Mouse (Mus musculus) olfactory bulb, adult 2 months (tissue): ENCODE results near the gene Xylt1. TPM values are rescaled to one million over a fixed set of nuclear protein-coding genes. Genes with fewer than 3 reads are reported as not detected.

ENCODE experiments used
- H3K27ac ChIP-seq: fragments of 200-500 bp; 2 replicates; pipeline ENCODE4 v1.5.1; 2012; ENCODE audit warnings: low read depth, low read length; ENCODE audit not compliant: insufficient read depth
- H3K4me1 ChIP-seq: fragments of 200-500 bp; 2 replicates; pipeline ENCODE4 v1.6.1; 2012; ENCODE audit warnings: low read length; ENCODE audit not compliant: control insufficient read depth, insufficient read depth
- H3K4me3 ChIP-seq: fragments of 200-500 bp; 2 replicates; pipeline ENCODE4 v1.5.1; 2012; ENCODE audit warnings: mild to moderate bottlenecking, low read depth, low read length, moderate library complexity; ENCODE audit not compliant: insufficient read depth
- CTCF ChIP-seq: fragments of 200-500 bp; IDR thresholded peaks from 2 replicates; pipeline ENCODE4 v1.5.1; 2012; ENCODE audit warnings: low read depth, mild to moderate bottlenecking, low read length, moderate library complexity; ENCODE audit not compliant: insufficient read depth
- POLR2A ChIP-seq: fragments of 200-500 bp; IDR thresholded peaks from 2 replicates; pipeline ENCODE4 v1.6.1; 2012; ENCODE audit warnings: mild to moderate bottlenecking, low read depth, low read length, moderate library complexity; ENCODE audit not compliant: insufficient read depth
- WGBS: fragments of 180-500 bp; shearing (Covaris S2); methylation state at CpG from one replicate; pipeline ENCODE4 v1.1.7; 2018; 5-methylcytosine and 5-hydroxymethylcytosine counted together
- polyA plus RNA-seq: library from polyadenylated mRNA; stranded (reverse); fragments of >200 nt; gene quantifications from 2 replicates; pipeline ENCODE4 v1.2.4, GENCODE M21; 2012; ENCODE audit warnings: low replicate concordance; ENCODE audit not compliant: missing spikeins, insufficient read depth, insufficient read length

Gene Xylt1
- polyA plus RNA-seq, 1 experiment = not detected

- no peak for TF ChIP-seq CTCF
- no peak for TF ChIP-seq POLR2A
- no peak overlapping the region for H3K27ac ChIP-seq
- H3K4me3 ChIP-seq = no peak overlapping the region
- whole genome bisulfite sequencing = 89% methylated on average over 5 of the region's 5 CpGs
- peaks cover 7% of the 10 kb centered on the region; the same call in 1 of the 2 replicates for H3K4me1 ChIP-seq
Observed at GRCm38 (mm10) chr7:117489973-117490372, 109.2 kb downstream of the Xylt1 start.

DNA sequence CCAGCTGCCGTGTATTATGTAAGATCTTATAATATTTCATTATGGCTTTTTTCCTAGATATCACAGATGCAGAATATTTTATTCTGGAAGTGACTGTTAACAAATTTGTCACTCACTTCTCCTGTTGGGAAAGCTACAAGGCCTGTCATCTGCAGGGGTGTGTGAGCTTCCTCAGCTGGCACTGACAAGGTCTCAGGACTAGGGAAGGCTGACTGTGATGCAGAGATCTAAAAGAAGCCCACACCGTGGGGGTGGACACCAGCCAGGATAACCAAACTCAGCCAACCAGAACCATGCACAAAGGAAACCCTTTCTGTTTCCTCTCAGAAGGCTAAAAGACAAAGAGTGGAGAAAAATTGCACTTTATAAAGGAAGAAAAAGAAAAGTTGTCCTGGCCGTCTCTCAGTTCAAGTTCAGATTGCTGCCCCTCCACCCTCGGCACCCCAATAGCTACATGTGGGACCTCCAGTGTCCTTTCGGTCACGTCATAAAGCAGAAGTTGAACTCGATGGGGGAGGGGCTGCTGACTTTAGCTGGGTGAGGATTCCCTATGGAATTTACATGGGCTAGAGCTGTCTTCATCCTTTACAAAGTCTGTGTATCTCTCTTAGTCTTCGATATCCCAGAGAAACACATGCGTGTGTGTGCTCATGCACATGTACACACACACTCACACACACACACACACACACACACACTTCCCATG lies 109.9 kb downstream of the Xylt1 start:
- WGBS = 67% methylated on average over 9 of the region's 9 CpGs
- Histone ChIP-seq H3K4me3 (no peak overlapping the region), H3K4me1 (peaks cover 7% of the 10 kb centered on the region; the same call in 1 of the 2 replicates), H3K27ac (no peak overlapping the region)
- no peak for TF ChIP-seq CTCF
- TF ChIP-seq POLR2A = no peak

DNA sequence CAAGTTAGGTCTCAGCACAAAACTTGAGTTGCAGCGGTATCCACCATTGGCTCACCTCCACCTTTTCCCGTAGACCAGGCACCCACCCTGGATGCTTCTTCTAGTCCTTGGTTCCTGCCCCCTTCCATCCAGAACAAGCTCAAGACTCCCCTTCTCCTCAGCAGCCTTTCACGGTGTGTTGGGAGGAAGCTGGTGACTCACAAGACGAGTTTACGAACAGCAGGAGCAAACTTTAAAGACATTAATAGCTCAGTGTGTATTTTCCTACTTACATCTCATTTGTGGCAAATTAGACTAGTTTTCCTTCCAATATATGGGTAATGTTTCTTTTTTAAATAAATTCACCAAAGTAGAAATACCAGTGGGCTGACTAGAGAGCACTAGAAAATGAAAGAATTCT lies 110.7 kb downstream of the Xylt1 start:
- Histone ChIP-seq H3K27ac (no peak overlapping the region), H3K4me3 (no peak overlapping the region), H3K4me1 (peaks cover 7% of the 10 kb centered on the region; the same call in 1 of the 2 replicates)
- WGBS = 66% methylated on average over 5 of the region's 5 CpGs
- TF ChIP-seq POLR2A = no peak

DNA sequence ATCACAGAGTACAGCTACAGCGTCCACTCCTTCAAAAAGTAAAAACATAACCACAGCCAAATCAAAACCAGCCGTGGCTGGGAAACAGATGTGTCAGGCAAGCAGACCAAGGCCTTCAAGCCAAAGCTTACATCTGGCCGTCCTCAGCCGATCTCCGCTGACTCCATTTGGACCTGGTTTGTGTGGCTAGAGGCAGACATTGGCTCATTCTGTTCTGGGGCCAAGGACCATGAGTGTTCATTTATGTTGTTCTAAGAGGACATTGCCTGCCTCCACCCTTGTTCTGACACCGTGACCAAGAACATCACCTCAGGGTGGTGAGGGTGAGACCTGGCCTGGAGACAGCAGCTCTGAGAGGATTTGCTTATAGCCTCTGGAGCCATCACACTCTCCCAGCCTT lies 113.4 kb downstream of the Xylt1 start:
- WGBS = 93% methylated on average over 6 of the region's 6 CpGs
- TF ChIP-seq POLR2A = no peak
- TF ChIP-seq CTCF = no peak
- Histone ChIP-seq H3K27ac (no peak overlapping the region), H3K4me1 (peaks cover 7% of the 10 kb centered on the region; the same call in 1 of the 2 replicates), H3K4me3 (no peak overlapping the region)

DNA sequence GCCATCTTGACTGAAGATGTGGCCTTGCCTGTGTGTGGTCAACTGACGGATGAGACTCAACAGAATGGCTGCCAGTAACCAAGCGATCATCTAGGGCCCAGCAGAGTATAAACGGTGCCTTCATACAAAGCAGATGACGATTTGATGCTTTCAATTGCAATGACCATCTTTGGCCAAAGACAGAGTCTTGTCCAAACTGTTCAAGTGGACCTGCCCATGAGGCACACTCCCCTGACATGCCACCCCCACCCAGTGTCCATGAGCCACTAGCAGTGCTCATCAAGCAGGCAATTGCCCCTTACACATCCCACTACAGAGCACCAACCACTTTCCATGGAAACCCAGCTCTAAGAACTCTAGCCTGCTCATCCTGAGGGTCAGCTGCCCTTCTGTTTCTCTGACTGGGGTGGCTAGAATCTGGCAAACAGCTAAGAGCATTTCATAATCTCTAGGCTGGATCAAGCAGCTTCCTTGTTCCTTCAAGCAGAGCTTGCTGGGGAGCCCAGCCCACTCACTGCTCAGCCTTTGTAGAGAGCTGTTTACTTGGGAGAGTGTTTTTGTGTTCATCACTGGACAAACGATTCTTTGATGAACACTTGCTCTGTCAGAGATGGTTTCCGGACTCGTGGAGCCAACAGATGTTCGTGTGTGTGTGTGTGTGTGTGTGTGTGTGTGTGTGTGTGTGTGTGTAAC lies 114.0 kb downstream of the Xylt1 start:
- 61% methylated on average over 8 of the region's 8 CpGs for WGBS
- no peak overlapping the region for H3K4me3 ChIP-seq

DNA sequence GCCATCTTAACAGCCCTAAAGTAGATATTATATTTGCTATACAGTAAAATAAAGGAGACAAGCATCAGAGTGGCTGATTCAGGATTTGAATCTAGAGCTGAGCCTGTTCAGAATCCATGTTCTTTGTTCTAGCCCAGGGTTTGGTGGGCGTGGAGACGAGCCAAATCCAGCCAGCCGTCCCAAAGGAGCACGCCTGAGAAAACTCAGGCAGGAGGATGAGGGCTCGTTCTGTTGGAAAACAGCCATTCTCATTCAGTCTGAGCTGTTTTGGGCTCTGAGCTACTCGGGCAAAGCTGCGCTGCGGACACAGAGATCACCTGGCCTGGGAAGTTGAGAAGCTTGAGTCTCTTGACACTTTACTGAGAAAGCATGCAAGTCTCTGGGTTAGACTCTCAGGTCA lies 115.0 kb downstream of the Xylt1 start:
- no peak overlapping the region for H3K4me3 ChIP-seq
- 43% methylated on average over 8 of the region's 8 CpGs for WGBS
- H3K4me1 ChIP-seq = peaks cover 7% of the 10 kb centered on the region; the same call in 1 of the 2 replicates
- no peak overlapping the region for H3K27ac ChIP-seq
- no peak for TF ChIP-seq POLR2A
- no peak for TF ChIP-seq CTCF

More for the DNA sequence above, 114.0 kb downstream of the Xylt1 start:
- TF ChIP-seq CTCF (no peak), POLR2A (no peak)
- no peak overlapping the region for H3K27ac ChIP-seq
- H3K4me1 ChIP-seq = peaks cover 7% of the 10 kb centered on the region; the same call in 1 of the 2 replicates

GRCm38 (mm10) chr7:117498173-117498572 lies 117.4 kb downstream of the Xylt1 start:
- TF ChIP-seq CTCF (no peak), POLR2A (no peak)
- 86% methylated on average over 2 of the region's 2 CpGs for WGBS

DNA sequence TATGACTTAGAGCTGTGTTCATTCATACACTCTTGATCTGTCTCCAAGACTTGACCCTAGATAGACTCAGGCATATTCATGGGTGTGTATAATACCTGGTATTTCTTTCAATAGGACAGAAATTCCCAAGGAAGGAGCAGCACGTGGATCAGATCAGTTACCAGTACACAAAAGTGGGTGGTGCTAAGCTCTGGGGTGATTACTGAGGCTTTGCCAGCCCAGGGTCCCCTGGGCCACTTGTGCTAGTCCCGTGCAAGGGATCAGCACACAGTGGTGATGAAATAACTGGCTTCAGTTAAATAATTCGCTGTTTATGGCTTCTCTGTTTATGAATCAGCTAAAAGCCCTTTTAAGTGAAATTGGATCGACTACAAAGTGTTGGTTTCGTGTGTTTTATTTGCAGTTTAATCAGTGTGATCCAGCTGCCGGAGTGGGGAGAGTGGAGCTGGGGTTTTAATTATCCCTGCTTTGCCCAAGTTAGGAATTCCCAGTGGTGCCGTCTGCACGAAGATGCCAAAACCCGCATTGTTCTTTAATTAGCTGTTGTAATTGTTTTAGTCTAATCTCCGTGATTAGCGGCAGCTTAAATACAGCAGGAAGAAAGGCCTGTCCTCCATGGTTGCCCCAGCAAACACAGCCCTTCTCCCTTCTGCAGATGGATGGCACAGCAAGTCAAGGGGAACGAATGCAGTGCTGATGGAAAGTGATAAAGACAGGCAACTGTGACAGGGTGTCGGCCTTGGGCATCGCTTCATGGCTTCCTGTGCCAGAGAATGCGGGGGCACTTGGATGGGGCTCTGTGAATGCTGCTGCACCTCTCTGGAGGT lies 120.8 kb downstream of the Xylt1 start:
- no peak overlapping the region for H3K4me3 ChIP-seq
- WGBS = 11% methylated on average over 15 of the region's 15 CpGs
- peaks cover 6% of the 10 kb centered on the region for H3K4me1 ChIP-seq
- no peak overlapping the region for H3K27ac ChIP-seq
- no peak for TF ChIP-seq POLR2A
- no peak for TF ChIP-seq CTCF

More at GRCm38 (mm10) chr7:117498173-117498572, 117.4 kb downstream of the Xylt1 start:
- Histone ChIP-seq H3K4me3 (no peak overlapping the region), H3K27ac (no peak overlapping the region), H3K4me1 (peaks cover 10% of the 10 kb centered on the region)
